Mouse (Mus musculus) MEL-GATA-1-ER (cell line): ENCODE measurements around the gene Srsf3.
A peak's percentile ranks its signal among the peaks of the same experiment; 100 is the strongest.
"Not testable (repeated sequence)": the region's sequence is repeated elsewhere in the genome, so short reads cannot be mapped to it uniquely, and the experiment has no call there.

ENCODE experiments used
- DNase-seq: peaks from one replicate; pipeline ENCODE4 v3.0.0-alpha.2; 2012; ENCODE audit warnings: low read depth; ENCODE audit errors: extremely low read depth

Gene Srsf3

GRCm38 (mm10) chr17:29063121-29063987, 30.9 kb downstream of the Srsf3 start:
- DNase-seq: no peak

DNA sequence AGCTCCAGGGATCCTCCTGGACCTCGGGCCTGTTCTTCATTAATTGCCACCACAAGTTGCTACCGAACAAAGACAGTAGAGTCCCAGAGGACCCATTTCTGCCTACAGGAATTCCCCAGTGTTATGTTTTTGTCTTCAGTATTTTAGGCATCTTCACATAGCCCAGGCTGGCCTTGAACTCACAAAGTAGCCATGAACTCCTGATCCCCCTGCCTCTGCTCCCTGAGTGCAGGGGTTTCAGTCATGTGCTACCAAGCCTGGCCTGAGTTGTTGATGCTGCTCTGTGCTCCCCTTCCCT, 31.5 kb downstream of the Srsf3 start:
- no peak for DNase-seq

DNA sequence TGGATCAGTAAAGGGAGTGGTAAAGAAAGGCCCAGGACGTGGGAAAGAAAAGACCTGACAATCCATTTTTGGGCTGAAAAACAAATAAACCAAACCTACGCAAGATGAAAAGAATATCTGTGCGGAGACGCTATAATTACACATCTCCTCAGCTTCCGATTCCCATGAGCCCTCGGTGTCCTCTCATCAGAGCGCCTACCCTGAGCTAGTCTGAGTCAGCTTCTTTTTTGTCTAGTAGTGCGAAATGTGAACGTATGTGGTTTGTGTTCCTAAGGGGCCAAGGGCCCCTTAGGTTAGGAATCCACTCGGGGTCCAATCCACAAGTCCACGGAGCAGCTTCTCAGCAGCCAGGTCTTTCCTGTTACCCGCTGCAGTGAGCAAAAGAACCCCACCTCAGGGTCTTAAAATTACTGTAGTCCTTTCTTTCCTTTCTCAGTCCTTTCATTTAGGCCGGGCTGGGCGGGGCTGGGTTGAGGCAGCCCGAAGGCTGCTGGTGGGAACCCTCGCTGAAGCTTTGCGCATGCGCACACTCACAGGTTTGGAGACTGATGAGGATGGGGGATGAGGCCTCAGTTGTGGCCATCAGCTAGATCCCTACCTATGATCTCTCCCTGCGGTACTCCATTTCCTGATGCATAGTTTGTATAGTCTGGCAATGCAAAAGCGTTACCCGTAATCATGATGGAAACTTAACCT, 33.0 kb downstream of the Srsf3 start:
- no peak for DNase-seq

DNA sequence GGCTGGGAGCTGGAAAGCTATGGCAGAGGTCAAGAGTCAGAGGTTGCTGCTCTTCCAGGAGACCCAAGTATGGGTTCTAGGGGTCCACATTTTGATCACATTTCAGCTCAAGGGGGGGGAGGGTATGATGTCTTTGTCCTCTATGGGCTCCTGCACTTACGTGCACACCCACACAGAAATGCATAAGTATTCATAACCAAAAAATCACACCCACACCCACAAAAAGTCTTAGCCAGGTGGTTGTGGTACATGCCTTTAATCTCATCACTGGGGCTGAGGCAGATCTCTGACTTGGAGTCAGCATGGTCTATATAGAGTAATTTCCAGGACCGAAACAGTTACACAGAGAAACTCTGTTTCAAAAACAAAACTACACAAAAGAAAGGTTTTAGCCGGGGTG, 33.5 kb downstream of the Srsf3 start:
- DNase-seq: no peak

GRCm38 (mm10) chr17:29067416-29067815, 35.0 kb downstream of the Srsf3 start:
- not testable (repeated sequence) for DNase-seq

DNA sequence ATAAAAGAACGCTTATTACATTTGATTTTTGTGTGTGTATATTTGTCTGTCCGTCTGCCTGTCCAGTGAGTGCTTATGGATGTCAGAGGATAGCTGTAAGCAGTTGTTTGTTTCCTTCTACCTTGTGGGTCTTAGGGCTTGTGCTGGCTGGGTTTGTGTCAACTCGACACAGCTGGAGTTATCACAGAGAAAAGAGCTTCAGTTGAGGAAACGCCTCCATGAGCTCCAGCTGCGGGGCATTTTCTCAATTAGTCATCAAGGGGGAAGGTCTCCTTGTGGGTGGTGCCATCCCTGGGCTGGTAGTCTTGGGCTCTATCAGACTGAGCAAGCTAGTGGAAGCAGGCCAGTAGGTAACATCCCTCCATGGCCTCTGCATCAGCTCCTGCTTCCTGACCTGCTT, 35.4 kb downstream of the Srsf3 start:
- no peak for DNase-seq

DNA sequence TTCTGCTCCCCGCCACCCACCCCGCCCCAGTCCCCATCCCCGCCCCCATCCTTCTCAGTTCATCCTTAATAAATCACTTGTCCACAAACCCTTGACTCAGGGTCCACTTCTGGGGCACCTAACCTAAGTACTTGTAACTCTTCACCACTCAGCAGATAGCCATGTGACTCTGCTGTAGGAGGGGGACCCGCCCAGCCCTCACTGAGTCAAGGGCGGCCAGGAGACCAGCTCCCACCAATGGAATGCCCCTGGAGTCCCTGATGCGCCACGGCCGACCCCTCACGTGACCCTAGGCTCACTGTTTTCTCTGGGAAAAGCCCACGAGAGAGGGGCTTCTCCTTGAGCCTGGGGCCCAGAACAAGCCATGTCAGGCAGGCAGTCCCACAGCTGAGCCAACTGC, 36.6 kb downstream of the Srsf3 start:
- no peak for DNase-seq

- no peak for DNase-seq
These were observed 39.4 kb downstream of the Srsf3 start for GRCm38 (mm10) chr17:29071820-29072219.

DNA sequence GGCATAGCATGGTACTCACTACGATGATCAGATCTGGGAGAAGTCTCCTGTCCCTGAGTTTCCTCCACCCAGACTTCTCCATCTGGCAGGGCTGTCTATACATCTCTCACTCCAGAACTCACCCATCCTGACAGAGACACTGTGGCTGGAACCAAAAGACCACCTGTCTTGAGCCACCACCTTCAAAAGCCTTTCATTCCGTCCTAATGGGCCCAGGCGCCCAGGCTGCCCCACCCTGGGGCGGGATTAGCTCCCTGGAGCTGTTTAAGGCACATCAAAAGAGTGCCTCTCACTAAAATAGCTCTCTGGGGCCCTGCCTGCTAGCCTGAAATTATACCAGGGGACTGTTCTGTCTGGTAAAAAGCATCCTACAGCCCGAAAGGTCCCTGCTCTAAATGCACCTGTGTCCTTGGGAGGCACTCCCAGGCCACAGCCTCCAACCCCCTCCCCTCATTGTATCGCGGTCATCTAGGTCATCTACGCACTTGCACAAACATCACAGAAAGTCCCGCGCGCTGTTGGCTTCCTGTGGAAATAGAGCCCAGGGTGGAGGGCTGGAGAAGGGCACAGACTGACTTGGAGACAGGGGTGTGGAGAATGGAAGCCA, 40.4 kb downstream of the Srsf3 start:
- no peak for DNase-seq

DNA sequence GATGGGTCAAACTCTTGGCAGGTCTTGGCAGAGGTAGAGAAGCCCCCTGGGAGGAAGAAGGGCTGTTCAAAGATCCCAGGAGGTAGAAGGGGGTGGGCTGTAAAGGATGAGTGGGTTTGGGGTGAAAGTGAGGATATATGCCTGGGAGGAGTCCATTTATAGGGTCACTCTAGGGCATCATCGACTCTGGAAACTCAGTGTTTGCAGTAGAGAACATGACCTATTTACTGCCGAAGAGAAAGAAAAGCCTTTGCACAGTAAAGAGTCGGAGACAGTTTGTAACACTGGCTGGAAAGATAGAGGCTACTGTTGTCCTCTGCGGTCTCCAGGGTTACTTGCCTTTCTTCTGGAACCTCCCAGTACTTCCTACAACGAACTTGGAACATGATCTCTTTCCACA, 40.9 kb downstream of the Srsf3 start:
- no peak for DNase-seq

DNA sequence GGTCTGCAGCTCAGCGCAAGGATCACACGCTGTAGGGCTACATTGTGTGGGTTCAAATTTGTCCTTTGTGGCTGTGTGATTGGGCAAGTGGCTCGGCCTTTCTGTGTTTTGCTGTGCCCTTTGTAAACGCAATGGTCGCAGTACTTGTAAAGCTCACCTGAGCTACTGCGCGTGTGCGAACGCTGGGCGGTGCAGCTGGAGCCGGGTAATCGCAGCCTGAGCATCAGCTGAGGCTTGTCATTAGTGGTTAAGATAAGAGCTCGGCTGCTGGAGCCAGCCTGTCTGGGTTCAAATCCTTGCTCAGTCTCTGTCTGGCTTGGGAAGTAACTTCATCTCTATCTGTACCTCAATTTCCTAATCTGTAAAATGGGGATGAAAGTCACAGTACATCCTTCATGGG, 41.7 kb downstream of the Srsf3 start:
- DNase-seq: no peak

- DNase-seq: no peak
These were observed 43.8 kb downstream of the Srsf3 start for GRCm38 (mm10) chr17:29076235-29076634.

DNA sequence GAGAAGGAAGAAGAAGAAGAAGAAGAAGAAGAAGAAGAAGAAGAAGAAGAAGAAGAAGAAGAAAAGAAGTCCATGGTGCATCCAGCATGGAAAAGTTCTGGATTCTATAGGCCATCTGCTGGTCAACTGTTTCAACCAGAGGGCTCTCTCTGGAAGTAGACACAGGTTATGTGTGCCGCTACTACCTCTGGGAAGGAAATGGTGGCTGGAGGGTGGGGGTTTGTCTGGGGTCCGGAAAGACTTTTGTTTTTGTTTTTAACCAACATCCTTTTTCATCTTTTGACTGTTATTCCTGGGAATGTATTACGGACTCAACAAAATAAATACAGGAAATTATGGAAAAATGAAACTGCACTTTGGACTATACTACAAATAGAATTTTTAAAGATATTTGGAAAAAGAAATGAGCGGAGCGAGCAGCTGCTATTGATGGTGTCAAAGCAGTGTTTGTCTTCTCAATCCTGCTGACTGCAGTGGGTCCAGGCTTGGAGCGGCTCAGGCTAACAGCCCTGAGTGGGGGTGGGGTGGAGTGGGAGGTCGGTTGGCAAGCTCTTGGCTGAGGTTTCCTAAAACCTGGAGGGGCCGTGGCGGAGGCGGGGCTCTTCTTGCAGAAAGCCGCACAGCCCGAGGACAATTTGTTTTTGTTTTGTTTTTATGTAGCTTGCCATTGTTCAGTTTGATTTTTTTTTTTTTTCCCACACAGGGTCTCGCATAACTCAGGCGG, 45.5 kb downstream of the Srsf3 start:
- DNase-seq: no peak

GRCm38 (mm10) chr17:29078519-29079383, 46.3 kb downstream of the Srsf3 start:
- DNase-seq: peak; percentile 56

DNA sequence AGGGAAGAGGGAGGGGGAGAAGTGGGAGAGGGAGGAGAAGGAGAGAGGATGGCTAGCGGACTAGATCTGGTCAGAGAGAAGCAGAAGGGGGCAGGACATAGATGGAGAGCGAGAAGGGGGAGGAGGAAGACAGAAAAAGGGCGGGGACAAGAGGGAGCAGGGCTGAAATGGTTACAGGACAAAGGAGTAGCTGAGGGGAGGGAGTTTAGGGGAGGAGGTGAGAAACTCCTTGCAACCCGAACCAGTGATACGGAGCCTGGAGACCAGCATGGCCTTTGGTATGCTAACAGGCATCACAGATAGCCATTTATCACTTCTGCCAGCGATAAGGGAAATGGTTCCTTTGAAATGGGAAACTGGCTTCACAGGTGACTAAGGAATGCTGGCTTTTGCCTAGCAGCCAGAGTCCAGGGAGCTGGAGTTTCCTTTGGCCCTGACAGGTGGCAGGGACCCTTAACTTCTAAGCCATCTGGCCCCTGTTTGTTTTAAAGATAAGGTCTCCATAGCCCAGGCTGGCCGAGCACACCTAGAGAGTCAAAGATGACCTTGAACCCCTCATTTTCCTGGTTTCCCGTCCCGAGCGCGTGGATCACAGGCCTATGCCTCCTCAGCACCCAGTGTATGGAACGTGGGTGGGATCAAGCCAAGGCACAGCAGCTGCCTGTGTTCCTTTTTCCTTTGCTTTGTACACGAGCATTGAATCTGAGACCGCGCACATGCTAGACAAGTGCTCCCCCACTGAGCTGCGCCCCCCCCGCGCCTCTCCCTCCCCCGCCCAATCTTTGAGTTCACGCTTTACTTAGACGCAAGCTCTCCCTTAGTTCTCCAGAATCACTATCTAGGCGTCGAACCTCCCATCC, 48.6 kb downstream of the Srsf3 start:
- DNase-seq: peak; percentile 72

DNA sequence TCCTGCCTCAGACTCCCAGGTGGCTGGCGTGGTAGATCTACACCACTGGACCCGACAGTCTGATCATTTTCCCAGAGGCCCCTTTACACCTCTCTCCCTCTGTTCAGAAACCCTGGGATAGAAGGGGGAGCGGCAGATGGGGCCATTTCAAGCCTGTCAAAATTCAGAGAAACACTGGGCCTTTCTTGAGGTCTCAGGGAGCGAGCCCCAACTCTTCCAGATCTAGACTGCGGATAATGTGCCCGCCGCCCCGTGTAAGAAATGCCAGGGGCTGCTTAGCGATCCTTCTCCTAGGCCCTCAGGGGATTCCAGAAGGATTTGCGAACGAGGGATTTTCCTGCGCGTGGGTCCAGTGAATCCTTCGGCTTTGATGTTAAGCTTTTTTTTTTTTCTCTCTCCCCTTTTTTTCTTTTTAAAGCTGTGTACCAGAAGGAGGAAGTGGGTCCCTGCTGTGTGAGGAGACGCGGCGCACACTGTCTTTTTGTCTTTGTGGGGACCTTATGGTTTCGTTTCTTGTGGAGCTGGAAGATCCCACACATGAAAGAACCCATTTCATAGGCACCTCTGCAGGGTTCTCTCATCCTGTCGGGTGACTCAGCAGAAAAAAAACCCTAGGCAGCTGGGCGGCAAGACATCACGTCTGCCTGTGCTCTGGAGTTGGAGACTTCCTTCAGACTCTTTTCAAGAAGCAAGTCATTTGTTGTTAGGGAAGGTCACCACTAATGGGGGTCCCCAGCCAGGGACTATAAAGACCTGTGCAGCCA, 49.4 kb downstream of the Srsf3 start:
- DNase-seq: peak; percentile 49

DNA sequence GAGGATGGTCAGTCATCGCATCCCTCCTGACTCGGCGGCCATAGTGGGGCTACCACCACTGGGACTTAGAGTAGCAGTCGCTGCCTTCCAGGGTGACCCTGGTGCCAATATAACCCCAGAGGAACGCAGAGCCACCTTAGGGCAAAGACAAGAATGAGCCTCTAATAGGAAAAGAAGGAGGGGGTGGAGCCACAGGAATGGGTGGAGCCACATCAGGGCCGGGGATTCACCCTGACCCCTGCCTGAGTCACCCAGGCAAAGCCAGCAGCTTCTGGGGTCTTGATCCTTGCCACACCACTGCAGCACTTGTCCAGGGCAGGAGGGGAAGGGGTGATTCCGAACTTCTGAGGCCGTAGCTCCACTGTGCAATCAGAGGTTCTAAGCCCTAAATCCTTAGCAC, 51.2 kb downstream of the Srsf3 start:
- DNase-seq: no peak

DNA sequence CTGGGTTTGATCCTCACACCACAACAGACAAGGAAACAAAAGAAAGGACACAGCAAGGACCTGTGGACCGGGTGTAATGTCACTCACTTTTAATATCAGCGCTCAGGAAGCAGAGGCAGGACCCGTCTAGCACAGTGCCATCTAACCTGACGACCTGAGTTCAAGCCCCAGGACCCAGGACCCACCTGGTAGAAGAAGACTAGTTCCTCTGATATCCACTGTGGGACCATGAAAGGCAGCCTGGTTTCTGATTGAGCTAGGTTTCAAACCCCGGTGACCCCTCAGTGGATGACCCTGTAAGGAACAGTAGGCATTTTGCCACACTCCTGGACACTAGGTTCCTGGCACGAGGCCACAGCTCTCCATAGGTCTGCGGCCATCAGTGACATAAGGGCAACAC, 52.2 kb downstream of the Srsf3 start:
- no peak for DNase-seq

DNA sequence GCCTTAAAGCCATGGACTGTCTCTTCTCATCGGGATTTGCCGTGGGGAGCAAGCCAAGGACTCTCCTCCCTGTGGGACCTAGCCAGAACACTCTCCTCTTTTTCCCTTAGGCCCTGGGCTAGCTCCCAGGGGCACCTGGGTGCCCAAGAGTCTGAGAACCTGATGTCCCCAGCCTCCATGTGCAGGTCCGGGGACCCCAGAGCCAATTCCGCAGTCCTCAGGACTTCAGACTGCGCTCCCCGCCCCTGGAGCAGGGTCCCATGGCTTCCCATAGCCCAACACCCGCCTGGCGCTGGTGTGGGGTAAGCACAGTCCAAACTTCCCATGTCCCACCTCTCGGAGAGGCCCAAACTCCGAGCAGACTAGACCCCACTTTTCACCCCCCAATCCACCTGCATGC, 52.8 kb downstream of the Srsf3 start:
- no peak for DNase-seq
